Mouse (Mus musculus) heart, adult 2 months (tissue): ENCODE results near the gene Rps6kc1. TPM values are rescaled to one million over a fixed set of nuclear protein-coding genes. Genes with fewer than 3 reads are reported as not detected.

ENCODE experiments used
- DNase-seq, 2 experiments: peaks; one replicate each; pipeline ENCODE4 v3.0.0; 2021
- H3K27ac ChIP-seq: fragments of 200-600 bp; 2 replicates; pipeline ENCODE4 v1.8.1; 2022
- H3K27me3 ChIP-seq: fragments of 200-500 bp; 2 replicates; pipeline ENCODE4 v1.6.1; 2012; ENCODE audit warnings: mild to moderate bottlenecking, low read length, inconsistent platforms, mixed read lengths; ENCODE audit not compliant: control insufficient read depth, insufficient read depth
- H3K36me3 ChIP-seq: fragments of 200-500 bp; 2 replicates; pipeline ENCODE4 v1.6.1; 2012; ENCODE audit warnings: low read length, inconsistent platforms; ENCODE audit not compliant: control insufficient read depth, insufficient read depth
- H3K4me1 ChIP-seq: fragments of 200-500 bp; 2 replicates; pipeline ENCODE4 v1.6.1; 2011; ENCODE audit warnings: low read length; ENCODE audit not compliant: control insufficient read depth, insufficient read depth
- H3K4me3 ChIP-seq: fragments of 200-600 bp; 2 replicates; pipeline ENCODE4 v1.8.1; 2022
- H3K79me2 ChIP-seq: fragments of 200-500 bp; replicated peaks from 2 replicates; pipeline ENCODE4 v1.6.1; 2012; ENCODE audit warnings: mild to moderate bottlenecking, inconsistent platforms, low read length, moderate library complexity, mixed read lengths; ENCODE audit not compliant: control insufficient read depth, insufficient read depth
- H3K9ac ChIP-seq: fragments of 200-500 bp; 2 replicates; pipeline ENCODE4 v1.6.1; 2012; ENCODE audit warnings: low read depth, mild to moderate bottlenecking, control low read depth, inconsistent platforms, low read length, mixed read lengths
- CTCF ChIP-seq: fragments of 200-600 bp; IDR thresholded peaks from 2 replicates; pipeline ENCODE4 v1.8.1; 2022; ENCODE audit warnings: antibody characterized with exemption, mild to moderate bottlenecking, moderate library complexity
- EP300 ChIP-seq: fragments of 200-500 bp; IDR thresholded peaks from 2 replicates; pipeline ENCODE4 v1.6.1; 2011; ENCODE audit warnings: low read depth, low read length, control low read depth; ENCODE audit not compliant: insufficient read depth
- POLR2A ChIP-seq: fragments of 200-500 bp; IDR thresholded peaks from 2 replicates; pipeline ENCODE4 v1.6.1; 2011; ENCODE audit warnings: mild to moderate bottlenecking, low read depth, low read length, control low read depth; ENCODE audit not compliant: insufficient read depth
- WGBS: fragments of 180-500 bp; shearing (Covaris S2); methylation state at CpG from one replicate; pipeline ENCODE4 v1.1.7; 2018; 5-methylcytosine and 5-hydroxymethylcytosine counted together
- intact Hi-C: fragments of 180-260 bp; cut with DNase I; formaldehyde crosslinking; loops from one replicate; pipeline ENCODE4 v1.15.1; 2025
- polyA plus RNA-seq: library from polyadenylated mRNA; depleted of rRNA; stranded (reverse); fragments of >200 nt; gene quantifications from 2 replicates; pipeline ENCODE4 v1.2.3, GENCODE M21; 2012
- total RNA-seq, 2 experiments: library from RNA; stranded (reverse); gene quantifications; 2 replicates each; pipeline ENCODE4 v1.2.3; 2021

Gene Rps6kc1
- total and polyA plus RNA-seq, 3 experiments: 6.9 to 18.9 (median 15.6) TPM

- no peaks in the 10 kb centered on the region for H3K79me2 ChIP-seq
- WGBS: 64% methylated on average over 6 of the region's 6 CpGs
- H3K4me3 ChIP-seq: no peak overlapping the region
- H3K27ac ChIP-seq: no peak overlapping the region
- intact Hi-C loops: no loop called here
- no peaks in the 10 kb centered on the region; the same call in 1 of the 2 replicates for H3K36me3 ChIP-seq
- no peak for DNase-seq
- H3K9ac ChIP-seq: no peak overlapping the region
- no peaks in the 10 kb centered on the region for H3K4me1 ChIP-seq
- no peaks in the 10 kb centered on the region for H3K27me3 ChIP-seq
- TF ChIP-seq EP300: no peak
Measured at GRCm38 (mm10) chr1:190777660-190778059, 133.9 kb downstream of the Rps6kc1 start.

- Histone ChIP-seq H3K36me3 (no peaks in the 10 kb centered on the region; the same call in 1 of the 2 replicates), H3K9ac (no peak overlapping the region), H3K27ac (no peak overlapping the region), H3K79me2 (no peaks in the 10 kb centered on the region), H3K27me3 (no peaks in the 10 kb centered on the region), H3K4me1 (no peaks in the 10 kb centered on the region), H3K4me3 (no peak overlapping the region)
- intact Hi-C loops: no loop called here
- TF ChIP-seq POLR2A (no peak), CTCF (no peak), EP300 (no peak)
- no peak for DNase-seq
- 68% methylated on average over 9 of the region's 9 CpGs for WGBS
Measured at GRCm38 (mm10) chr1:190776260-190776659, 135.3 kb downstream of the Rps6kc1 start.

DNA sequence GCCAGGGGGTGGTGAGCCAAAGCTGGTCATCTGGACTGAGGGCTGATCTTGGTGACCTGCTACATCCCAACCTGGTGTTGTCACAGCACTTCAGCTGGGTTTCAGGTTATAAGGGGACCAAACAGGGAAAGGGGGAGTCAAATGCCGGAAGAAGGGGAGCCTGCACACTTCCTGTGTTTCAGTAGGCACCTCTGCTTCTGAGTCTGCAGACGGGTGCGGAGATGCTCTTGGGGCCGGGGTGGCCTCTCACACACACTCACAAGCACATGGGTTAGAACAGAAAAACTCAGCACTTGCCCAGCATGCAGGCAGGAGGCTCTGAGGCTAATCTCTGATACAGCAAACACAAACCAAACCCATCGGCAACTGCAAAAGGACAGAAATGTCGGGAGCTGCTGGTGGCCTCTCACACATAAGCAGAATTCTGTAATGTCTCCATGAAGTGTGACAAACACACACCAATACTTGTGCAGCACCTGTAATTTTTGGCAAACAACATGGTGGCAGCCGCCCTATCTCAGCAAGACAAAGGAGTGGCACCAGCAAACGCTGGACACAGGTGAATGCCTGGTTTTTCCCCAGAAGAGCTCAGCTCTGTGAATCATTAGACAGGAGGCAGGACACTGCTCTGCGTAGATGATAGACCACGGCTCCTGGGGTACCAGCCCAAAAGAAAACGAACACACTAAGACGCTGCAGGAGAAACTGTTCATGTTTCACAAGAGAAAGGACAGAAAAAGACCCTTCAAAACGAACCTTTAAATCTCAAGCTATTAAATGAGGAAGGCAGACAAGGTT, 139.3 kb downstream of the Rps6kc1 start:
- H3K79me2 ChIP-seq: no peaks in the 10 kb centered on the region
- DNase-seq: no peak
- H3K9ac ChIP-seq: no peak overlapping the region
- TF ChIP-seq EP300: no peak
- no peak for TF ChIP-seq POLR2A
- TF ChIP-seq CTCF: no peak
- H3K27ac ChIP-seq: no peak overlapping the region
- H3K4me1 ChIP-seq: no peaks in the 10 kb centered on the region
- H3K36me3 ChIP-seq: no peaks in the 10 kb centered on the region; the same call in 1 of the 2 replicates
- intact Hi-C loops: no loop called here
- WGBS: 85% methylated on average over 13 of the region's 13 CpGs
- no peak overlapping the region for H3K4me3 ChIP-seq
- no peaks in the 10 kb centered on the region for H3K27me3 ChIP-seq

GRCm38 (mm10) chr1:190769748-190770147, 141.8 kb downstream of the Rps6kc1 start:
- Histone ChIP-seq H3K27ac (no peak overlapping the region), H3K36me3 (no peaks in the 10 kb centered on the region), H3K9ac (no peak overlapping the region), H3K79me2 (no peaks in the 10 kb centered on the region), H3K4me1 (no peaks in the 10 kb centered on the region), H3K27me3 (no peaks in the 10 kb centered on the region), H3K4me3 (no peak overlapping the region)
- TF ChIP-seq POLR2A (no peak), CTCF (no peak), EP300 (no peak)
- DNase-seq: no peak
- 86% methylated on average over 7 of the region's 7 CpGs for WGBS
- intact Hi-C loops: no loop called here

DNA sequence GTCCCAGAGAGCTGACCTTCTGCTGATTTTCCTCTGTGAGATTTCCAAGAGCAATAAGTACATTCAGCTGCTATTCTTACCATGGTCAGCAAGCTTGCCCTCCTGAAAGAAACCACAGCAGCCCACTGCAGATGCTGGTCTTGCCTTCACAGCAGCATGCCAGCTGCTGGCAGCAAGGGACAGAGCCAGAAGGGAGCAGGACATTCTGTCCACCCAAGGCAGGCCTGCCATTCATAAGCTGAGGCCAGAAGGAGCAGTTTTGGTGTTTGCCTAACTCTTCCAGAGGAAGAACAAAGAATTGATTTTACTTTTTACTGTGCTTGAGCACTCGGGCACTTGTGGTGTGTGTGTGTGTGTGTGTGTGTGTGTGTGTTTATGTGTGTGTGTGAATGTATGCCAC, 143.3 kb downstream of the Rps6kc1 start:
- Histone ChIP-seq H3K27ac (no peak overlapping the region), H3K9ac (no peak overlapping the region), H3K36me3 (no peaks in the 10 kb centered on the region), H3K27me3 (no peaks in the 10 kb centered on the region), H3K4me3 (no peak overlapping the region), H3K4me1 (no peaks in the 10 kb centered on the region), H3K79me2 (no peaks in the 10 kb centered on the region)
- 64% methylated on average over 1 of the region's 1 CpGs for WGBS
- TF ChIP-seq CTCF: no peak
- TF ChIP-seq POLR2A: no peak
- TF ChIP-seq EP300: no peak
- intact Hi-C loops: no loop called here
- no peak for DNase-seq

- Histone ChIP-seq H3K4me3 (no peak overlapping the region), H3K27ac (no peak overlapping the region), H3K27me3 (no peaks in the 10 kb centered on the region), H3K36me3 (no peaks in the 10 kb centered on the region), H3K4me1 (no peaks in the 10 kb centered on the region), H3K79me2 (no peaks in the 10 kb centered on the region), H3K9ac (no peak overlapping the region)
- WGBS: 60% methylated on average over 8 of the region's 8 CpGs
- DNase-seq: no peak
- TF ChIP-seq CTCF: no peak
- no peak for TF ChIP-seq EP300
- TF ChIP-seq POLR2A: no peak
- intact Hi-C loops: no loop called here
Measured at GRCm38 (mm10) chr1:190767621-190768020, 143.9 kb downstream of the Rps6kc1 start.
